Mouse (Mus musculus) testis, adult 2 months (tissue): ENCODE measurements around the gene Spon1. TPM values are rescaled to one million over a fixed set of nuclear protein-coding genes. Genes with fewer than 3 reads are reported as not detected.

ENCODE experiments used
- H3K27ac ChIP-seq: fragments of 200-500 bp; 2 replicates; pipeline ENCODE4 v1.5.1; 2012; ENCODE audit warnings: low read depth, low read length; ENCODE audit not compliant: control insufficient read depth, insufficient read depth
- H3K27me3 ChIP-seq: fragments of 200-500 bp; 2 replicates; pipeline ENCODE4 v1.6.1; 2012; ENCODE audit warnings: mild to moderate bottlenecking, low read length, moderate library complexity; ENCODE audit not compliant: control insufficient read depth, insufficient read depth
- H3K36me3 ChIP-seq: fragments of 200-500 bp; 2 replicates; pipeline ENCODE4 v1.6.1; 2012; ENCODE audit warnings: mild to moderate bottlenecking, low read length; ENCODE audit not compliant: control insufficient read depth, insufficient read depth
- H3K4me1 ChIP-seq: fragments of 200-500 bp; 2 replicates; pipeline ENCODE4 v1.6.1; 2012; ENCODE audit warnings: low read length; ENCODE audit not compliant: control insufficient read depth, insufficient read depth
- H3K4me3 ChIP-seq: fragments of 200-500 bp; 2 replicates; pipeline ENCODE4 v1.5.1; 2012; ENCODE audit warnings: low read depth, mild to moderate bottlenecking, low read length, moderate library complexity, mixed read lengths; ENCODE audit not compliant: control insufficient read depth
- CTCF ChIP-seq: fragments of 200-500 bp; IDR thresholded peaks from 2 replicates; pipeline ENCODE4 v1.5.1; 2012; ENCODE audit warnings: low read depth, mild to moderate bottlenecking, inconsistent platforms, low read length, moderate library complexity; ENCODE audit not compliant: control insufficient read depth, insufficient read depth, insufficient replicate concordance
- POLR2A ChIP-seq: fragments of 200-500 bp; IDR thresholded peaks from 2 replicates; pipeline ENCODE4 v1.6.1; 2012; ENCODE audit warnings: low read depth, mild to moderate bottlenecking, inconsistent platforms, low read length, moderate library complexity; ENCODE audit not compliant: control insufficient read depth
- polyA plus RNA-seq: library from polyadenylated mRNA; depleted of rRNA; stranded (reverse); fragments of >200 nt; gene quantifications from 2 replicates; pipeline ENCODE4 v1.2.3, GENCODE M21; 2012

Gene Spon1
- polyA plus RNA-seq, 1 experiment: 3.6 TPM

DNA sequence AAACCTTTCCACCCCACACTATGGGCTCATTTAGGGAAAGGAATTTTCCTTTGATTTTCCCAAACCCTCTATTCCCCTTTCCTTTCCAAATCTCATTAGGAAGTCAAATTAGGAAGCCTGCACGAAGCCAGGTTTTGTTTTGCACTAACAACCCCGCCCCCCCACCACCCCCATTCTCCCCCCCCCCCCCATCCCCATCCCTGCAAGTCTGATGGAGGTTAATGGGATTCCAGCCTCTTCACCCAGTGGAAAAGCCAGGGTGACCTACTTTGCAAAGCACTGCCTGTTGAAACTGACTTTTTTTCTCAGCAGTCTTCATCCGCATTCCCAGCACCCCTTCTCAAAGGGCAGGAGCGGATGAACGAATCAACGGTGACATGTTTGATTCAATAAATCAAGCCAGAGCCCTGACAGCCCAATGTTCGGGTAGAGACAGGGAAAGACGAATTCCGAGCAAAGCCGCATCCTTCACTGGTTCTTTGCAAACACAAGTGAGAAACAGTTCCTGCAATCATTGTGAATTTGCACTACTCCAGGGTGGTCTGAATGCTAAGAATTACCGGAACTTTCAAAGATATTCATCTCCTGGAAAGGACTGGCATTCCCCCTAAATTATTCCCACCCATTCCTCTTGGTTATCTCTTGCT is 254.4 kb downstream of the Spon1 start:
- H3K4me3 ChIP-seq: no peak overlapping the region; the same call in 1 of the 2 replicates
- H3K4me1 ChIP-seq: no peaks in the 10 kb centered on the region; the same call in none of the 2 replicates
- no peaks in the 10 kb centered on the region for H3K36me3 ChIP-seq
- TF ChIP-seq CTCF: no peak
- no peak for TF ChIP-seq POLR2A
- H3K27ac ChIP-seq: peak overlapping the region; percentile 57; the same call in 1 of the 2 replicates
- no peaks in the 10 kb centered on the region for H3K27me3 ChIP-seq

DNA sequence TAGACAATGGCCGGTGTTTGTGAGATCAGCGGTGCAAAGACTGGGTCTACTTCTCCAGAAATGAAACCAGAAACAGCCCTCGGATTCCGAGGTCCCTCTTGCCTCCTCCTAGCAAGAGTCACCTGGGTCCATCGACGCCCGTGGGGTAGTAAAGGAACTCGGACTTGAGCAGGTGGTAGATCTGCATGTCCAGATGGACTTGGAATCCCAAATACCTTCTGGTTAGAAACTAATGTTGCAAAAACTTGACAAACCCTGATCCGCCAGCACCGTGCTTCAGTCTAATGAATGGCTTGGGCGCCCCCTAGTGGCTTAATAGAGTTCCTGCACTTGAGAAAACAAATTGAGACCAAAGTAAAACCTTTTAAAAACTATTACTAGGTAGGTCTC is 254.9 kb downstream of the Spon1 start:
- peak; percentile 70; the same call in 1 of the 2 replicates for TF ChIP-seq CTCF
- TF ChIP-seq POLR2A: no peak
- Histone ChIP-seq H3K4me3 (peak overlapping the region; percentile 79), H3K4me1 (no peaks in the 10 kb centered on the region; the same call in none of the 2 replicates), H3K27ac (peak overlapping the region; percentile 57; the same call in 1 of the 2 replicates), H3K36me3 (no peaks in the 10 kb centered on the region), H3K27me3 (no peaks in the 10 kb centered on the region)

DNA sequence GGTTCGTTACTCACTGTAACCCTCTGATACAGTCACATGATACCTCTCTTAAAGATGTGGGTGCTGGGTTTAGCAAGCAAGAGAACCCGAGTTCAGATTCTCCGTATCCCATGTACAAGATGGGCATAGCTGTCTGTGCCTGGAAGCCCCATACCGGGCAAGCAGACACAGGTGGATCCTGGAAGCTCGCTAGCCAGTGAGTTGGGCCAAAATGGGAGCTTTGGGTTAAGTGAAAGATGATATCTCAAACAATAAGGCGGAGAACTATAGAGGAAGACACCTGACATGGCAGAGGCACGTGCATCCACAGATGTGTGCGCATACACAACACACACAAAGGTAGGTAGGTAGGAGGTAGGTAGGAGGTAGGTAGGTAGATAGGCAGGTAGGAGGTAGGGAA is 261.1 kb downstream of the Spon1 start:
- Histone ChIP-seq H3K27ac (no peak overlapping the region), H3K4me1 (no peaks in the 10 kb centered on the region; the same call in 1 of the 2 replicates), H3K36me3 (no peaks in the 10 kb centered on the region), H3K4me3 (no peak overlapping the region), H3K27me3 (no peaks in the 10 kb centered on the region)
- TF ChIP-seq POLR2A (no peak), CTCF (no peak)

DNA sequence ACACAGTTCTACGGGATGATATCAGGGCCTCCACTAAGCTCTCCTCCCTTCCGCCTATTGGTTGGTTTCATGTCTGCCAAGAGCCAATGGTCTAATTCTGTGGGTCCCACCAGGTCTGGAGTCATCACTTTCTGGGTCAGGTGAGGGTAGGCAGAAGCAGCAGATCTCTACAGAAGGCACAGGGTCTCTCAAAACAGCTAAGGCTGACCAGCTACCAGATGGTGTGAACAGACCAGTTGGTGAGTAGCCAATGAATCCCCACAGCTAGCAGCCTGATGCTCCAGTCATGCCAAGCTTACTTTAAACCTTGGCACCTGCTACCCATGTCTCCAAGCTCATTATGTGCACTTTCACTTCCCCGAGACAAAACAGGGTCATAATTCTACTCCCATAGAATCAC is 261.6 kb downstream of the Spon1 start:
- Histone ChIP-seq H3K27me3 (no peaks in the 10 kb centered on the region), H3K4me3 (no peak overlapping the region), H3K36me3 (no peaks in the 10 kb centered on the region), H3K4me1 (no peaks in the 10 kb centered on the region; the same call in 1 of the 2 replicates), H3K27ac (no peak overlapping the region)
- TF ChIP-seq POLR2A: no peak
- no peak for TF ChIP-seq CTCF

DNA sequence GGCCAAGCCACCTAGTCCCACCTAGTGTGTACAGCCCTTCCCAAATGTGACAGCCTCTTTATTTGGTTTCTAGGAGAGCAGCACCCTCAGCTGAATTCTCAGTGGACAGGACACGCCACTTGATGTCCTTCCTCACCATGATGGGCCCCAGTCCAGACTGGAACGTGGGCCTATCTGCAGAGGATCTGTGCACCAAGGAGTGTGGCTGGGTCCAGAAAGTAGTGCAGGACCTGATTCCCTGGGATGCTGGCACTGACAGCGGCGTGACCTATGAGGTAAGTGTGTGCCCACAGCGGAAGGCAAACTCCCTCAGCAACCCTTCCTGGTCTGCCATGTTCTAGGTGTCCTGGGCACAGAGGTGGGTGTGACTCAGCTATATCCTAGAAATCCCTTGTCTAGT is 263.0 kb downstream of the Spon1 start:
- Histone ChIP-seq H3K4me1 (no peaks in the 10 kb centered on the region; the same call in 1 of the 2 replicates), H3K27me3 (no peaks in the 10 kb centered on the region), H3K36me3 (no peaks in the 10 kb centered on the region), H3K4me3 (no peak overlapping the region), H3K27ac (no peak overlapping the region)
- no peak for TF ChIP-seq CTCF

DNA sequence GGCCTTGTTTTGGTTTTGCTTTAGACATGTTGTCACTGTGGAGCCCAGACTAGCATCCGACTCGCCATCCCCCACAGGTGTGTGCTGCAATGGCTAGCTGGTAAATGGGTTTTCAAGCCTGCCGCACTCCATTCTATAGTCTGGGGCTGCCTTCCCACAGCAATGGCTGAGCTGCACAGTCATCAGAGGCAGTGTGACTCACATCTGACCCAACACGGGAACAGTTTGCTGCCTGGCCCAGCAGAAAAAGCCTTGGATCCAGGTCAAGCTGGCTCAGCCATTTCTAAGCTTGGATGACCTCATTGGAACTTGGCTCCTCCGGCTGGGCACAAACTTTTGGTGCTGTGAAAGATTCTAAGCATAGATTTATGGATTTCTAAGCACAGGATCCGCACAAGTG is 263.8 kb downstream of the Spon1 start:
- TF ChIP-seq POLR2A (no peak), CTCF (no peak)
- H3K27me3 ChIP-seq: no peaks in the 10 kb centered on the region

DNA sequence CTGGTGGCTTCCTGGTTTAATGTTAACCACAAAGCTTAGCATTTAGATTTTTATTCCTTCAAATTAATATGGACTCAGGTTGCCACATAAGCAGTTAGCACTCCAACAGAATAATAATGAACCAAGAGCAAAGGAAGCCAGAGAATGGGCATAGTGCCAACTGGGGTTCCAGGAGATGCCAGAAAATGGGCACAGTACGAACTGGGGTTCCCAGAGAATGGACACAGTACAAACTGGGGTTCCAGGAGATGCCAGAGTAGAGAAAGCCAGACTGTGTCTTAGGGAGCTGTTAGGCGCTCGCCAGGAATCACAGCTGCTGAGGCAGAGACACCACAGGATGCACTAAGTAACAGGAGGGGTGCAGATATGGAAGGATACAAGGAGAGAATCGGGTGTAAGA is 271.4 kb downstream of the Spon1 start:
- Histone ChIP-seq H3K27ac (no peak overlapping the region), H3K36me3 (no peaks in the 10 kb centered on the region), H3K4me3 (no peak overlapping the region), H3K4me1 (no peaks in the 10 kb centered on the region), H3K27me3 (no peaks in the 10 kb centered on the region)
- TF ChIP-seq POLR2A (no peak), CTCF (no peak)

More for the DNA sequence above, 263.8 kb downstream of the Spon1 start:
- Histone ChIP-seq H3K4me1 (no peaks in the 10 kb centered on the region; the same call in 1 of the 2 replicates), H3K36me3 (no peaks in the 10 kb centered on the region), H3K4me3 (no peak overlapping the region), H3K27ac (no peak overlapping the region)
